Comparison of ENCODE assay signal across 16 mouse cellular contexts in genomic region chr5:20963295-20963694, GRCm38 (mm10). TPM values are rescaled to one million over a fixed set of nuclear protein-coding genes. Genes with fewer than 3 reads are reported as not detected.
DNase-seq lines count a peak whose midpoint lies in the region; ATAC-seq and TF ChIP-seq lines count a peak whose summit lies in the region.
"Had no signal": no experiment of that assay in that cellular context is flagged by ENCODE, and none has a peak within 500 bp of the region (broad histone marks: within the 10 kb centered on the region; RNA-seq: fewer than 3 reads in every experiment).

No protein-coding gene starts in this region.

- peak; percentile 64 for ATAC-seq in hindbrain, postnatal 0 days
- ATAC-seq in hindbrain, embryonic 11.5 days (ENCODE audit: low FRiP score) = no peak
- ATAC-seq in midbrain, postnatal 0 days (ENCODE audit: low FRiP score) = 0 out of 2 replicates have a peak, but pooled peaks have one; percentile 52
- ATAC-seq in midbrain, embryonic 13.5 days = no peak
- ATAC-seq in liver, embryonic 11.5 days (replicated peaks; ENCODE audit: low FRiP score) = no peak

- H3K4me2 ChIP-seq in hindbrain, postnatal 0 days (ENCODE audit: low read depth, low read length) = no peak overlapping the region
- H3K4me2 ChIP-seq in hindbrain, embryonic 11.5 days (replicated peaks; ENCODE audit: low read depth, low read length) = no peak overlapping the region
- no peak overlapping the region for H3K4me2 ChIP-seq in midbrain, postnatal 0 days (ENCODE audit: low read depth, low read length, poor library complexity, severe bottlenecking)
- H3K4me2 ChIP-seq in midbrain, embryonic 13.5 days (replicated peaks) = no peak overlapping the region
- no peak overlapping the region for H3K4me2 ChIP-seq in liver, embryonic 11.5 days
- H3K4me2 ChIP-seq: heart, embryonic 15.5 days; hindbrain, embryonic 12.5 days; lung, embryonic 15.5 days had no signal

- TF ChIP-seq CTCF in hindbrain, postnatal 0 days (IDR thresholded peaks at IDR 0.05; ENCODE audit: low read depth) = no peak
- no peak for TF ChIP-seq CTCF in midbrain, postnatal 0 days (IDR thresholded peaks at IDR 0.05)

- H3K4me3 ChIP-seq in hindbrain, postnatal 0 days (ENCODE audit: low read length) = no peak overlapping the region
- no peak overlapping the region for H3K4me3 ChIP-seq in hindbrain, embryonic 11.5 days (ENCODE audit: low read depth, low read length)
- no peak overlapping the region for H3K4me3 ChIP-seq in midbrain, postnatal 0 days (ENCODE audit: low read depth, low read length)
- no peak overlapping the region for H3K4me3 ChIP-seq in midbrain, embryonic 13.5 days (replicated peaks)
- H3K4me3 ChIP-seq in liver, embryonic 11.5 days (ENCODE audit: low read depth, low read length) = no peak overlapping the region
- H3K4me3 ChIP-seq: heart, embryonic 15.5 days; hindbrain, embryonic 12.5 days; lung, embryonic 15.5 days had no signal

- no peak overlapping the region for H3K9ac ChIP-seq in hindbrain, postnatal 0 days (replicated peaks; ENCODE audit: low read length)
- H3K9ac ChIP-seq in hindbrain, embryonic 11.5 days (ENCODE audit: low read depth, low read length) = no peak overlapping the region
- no peak overlapping the region for H3K9ac ChIP-seq in midbrain, postnatal 0 days (replicated peaks; ENCODE audit: low read length, poor library complexity, severe bottlenecking)
- H3K9ac ChIP-seq in midbrain, embryonic 13.5 days (replicated peaks) = no peak overlapping the region
- H3K9ac ChIP-seq in liver, embryonic 11.5 days (ENCODE audit: low read depth, low read length) = no peak overlapping the region
- H3K9ac ChIP-seq: heart, embryonic 15.5 days; hindbrain, embryonic 12.5 days; lung, embryonic 15.5 days had no signal

- H3K4me1 ChIP-seq in hindbrain, postnatal 0 days (ENCODE audit: insufficient read depth, low read length) = no peaks in the 10 kb centered on the region
- no peaks in the 10 kb centered on the region for H3K4me1 ChIP-seq in hindbrain, embryonic 11.5 days (replicated peaks; ENCODE audit: control insufficient read depth, insufficient read depth, low read length)
- H3K4me1 ChIP-seq in midbrain, postnatal 0 days (ENCODE audit: insufficient read depth, low read length) = no peaks in the 10 kb centered on the region
- no peaks in the 10 kb centered on the region for H3K4me1 ChIP-seq in midbrain, embryonic 13.5 days (replicated peaks)
- peaks cover 6% of the 10 kb centered on the region; the same call in 1 of the 2 replicates for H3K4me1 ChIP-seq in liver, embryonic 11.5 days (replicated peaks; ENCODE audit: control insufficient read depth, insufficient read depth, low read length)
- H3K4me1 ChIP-seq: hindbrain, embryonic 12.5 days; lung, embryonic 15.5 days had no signal

- peak; percentile 12 to 32 for DNase-seq in cerebellum, postnatal 14 days
- no peak for DNase-seq in cerebellum, postnatal 36 days
- DNase-seq in hindbrain, postnatal 0 days (ENCODE audit: low spot score) = peak; percentile 73
- no peak for DNase-seq in hindbrain, embryonic 11.5 days (ENCODE audit: low spot score)
- DNase-seq in midbrain, postnatal 0 days (ENCODE audit: low spot score) = peak; percentile 69
- no peak for DNase-seq in liver, embryonic 11.5 days (ENCODE audit: low spot score)
- DNase-seq in thymus, postnatal 36 days = no peak
- DNase-seq: cerebellum, adult 11 months; kidney, adult 11 months; kidney, postnatal 4 days; liver had no signal

- H3K27ac ChIP-seq in hindbrain, postnatal 0 days = no peak overlapping the region
- H3K27ac ChIP-seq in hindbrain, embryonic 11.5 days (ENCODE audit: low read depth, low read length) = no peak overlapping the region
- no peak overlapping the region for H3K27ac ChIP-seq in midbrain, postnatal 0 days (ENCODE audit: low read depth, low read length)
- H3K27ac ChIP-seq in midbrain, embryonic 13.5 days = no peak overlapping the region
- H3K27ac ChIP-seq in liver, embryonic 11.5 days (ENCODE audit: low read depth, low read length) = no peak overlapping the region
- H3K27ac ChIP-seq: heart, embryonic 15.5 days; hindbrain, embryonic 12.5 days; lung, embryonic 15.5 days had no signal

- WGBS in hindbrain, postnatal 0 days = 54% methylated on average over 9 of the region's 9 CpGs
- WGBS in hindbrain, embryonic 11.5 days = 94% methylated on average over 9 of the region's 9 CpGs
- WGBS in midbrain, postnatal 0 days = 66% methylated on average over 9 of the region's 9 CpGs
- WGBS in midbrain, embryonic 13.5 days = 88% methylated on average over 9 of the region's 9 CpGs
- 93% methylated on average over 9 of the region's 9 CpGs for WGBS in liver, embryonic 11.5 days

- H3K27me3 ChIP-seq in hindbrain, postnatal 0 days (ENCODE audit: insufficient read depth, low read length) = no peaks in the 10 kb centered on the region
- H3K27me3 ChIP-seq in hindbrain, embryonic 11.5 days (ENCODE audit: control insufficient read depth, insufficient read depth, low read length) = no peaks in the 10 kb centered on the region
- no peaks in the 10 kb centered on the region for H3K27me3 ChIP-seq in midbrain, postnatal 0 days (ENCODE audit: insufficient read depth, low read length)
- no peaks in the 10 kb centered on the region for H3K27me3 ChIP-seq in midbrain, embryonic 13.5 days
- no peaks in the 10 kb centered on the region for H3K27me3 ChIP-seq in liver, embryonic 11.5 days (replicated peaks; ENCODE audit: control insufficient read depth, insufficient read depth, low read length)
- H3K27me3 ChIP-seq: CH12.LX; heart, embryonic 15.5 days; hindbrain, embryonic 12.5 days; lung, embryonic 15.5 days had no signal

- H3K36me3 ChIP-seq in hindbrain, postnatal 0 days (ENCODE audit: insufficient read depth, low read length) = no peaks in the 10 kb centered on the region
- H3K36me3 ChIP-seq in hindbrain, embryonic 11.5 days (ENCODE audit: control insufficient read depth, insufficient read depth, low read length) = no peaks in the 10 kb centered on the region
- no peaks in the 10 kb centered on the region for H3K36me3 ChIP-seq in midbrain, postnatal 0 days (ENCODE audit: insufficient read depth, low read length)
- no peaks in the 10 kb centered on the region for H3K36me3 ChIP-seq in midbrain, embryonic 13.5 days
- no peaks in the 10 kb centered on the region for H3K36me3 ChIP-seq in liver, embryonic 11.5 days (ENCODE audit: control insufficient read depth, insufficient read depth, low read length)
- H3K36me3 ChIP-seq: heart, embryonic 15.5 days; hindbrain, embryonic 12.5 days; lung, embryonic 15.5 days had no signal

- H3K9me3 ChIP-seq in hindbrain, postnatal 0 days (ENCODE audit: low read length) = no peaks in the 10 kb centered on the region
- H3K9me3 ChIP-seq in hindbrain, embryonic 11.5 days (ENCODE audit: control insufficient read depth, low read length) = no peaks in the 10 kb centered on the region
- no peaks in the 10 kb centered on the region for H3K9me3 ChIP-seq in midbrain, postnatal 0 days (ENCODE audit: low read length)
- no peaks in the 10 kb centered on the region for H3K9me3 ChIP-seq in midbrain, embryonic 13.5 days
- no peaks in the 10 kb centered on the region for H3K9me3 ChIP-seq in liver, embryonic 11.5 days (ENCODE audit: control insufficient read depth, low read length)
- H3K9me3 ChIP-seq: heart, embryonic 15.5 days; hindbrain, embryonic 12.5 days; lung, embryonic 15.5 days had no signal

RNA-seq across cellular contexts. Expression of gene Rsbn1l, which starts 7.1 kb away (rescaled TPM):
- 4.5 and 5.5 TPM in 2 replicates for total RNA-seq in hindbrain, postnatal 0 days (2014; rRNA removed)
- polyA plus RNA-seq in hindbrain, postnatal 0 days (2015; fragmentation: Nextera tagmentation; extraction: Ambion mirVana) = 3.7 and 4.0 TPM in 2 replicates
- 5.8 and 7.3 TPM in 2 replicates for polyA plus RNA-seq in hindbrain, embryonic 11.5 days (2014; fragmentation: Nextera tagmentation; extraction: Ambion mirVana)
- total RNA-seq in midbrain, postnatal 0 days (2014; rRNA removed) = 5.2 and 7.3 TPM in 2 replicates
- 2.7 and 3.8 TPM in 2 replicates for polyA plus RNA-seq in midbrain, postnatal 0 days (2015; fragmentation: Nextera tagmentation; extraction: Ambion mirVana)
- polyA plus RNA-seq in midbrain, embryonic 13.5 days (2015; fragmentation: Nextera tagmentation; extraction: Ambion mirVana) = 5.7 and 6.4 TPM in 2 replicates
- 10.2 and 11.0 TPM in 2 replicates for polyA plus RNA-seq in liver, embryonic 11.5 days (2014; fragmentation: Nextera tagmentation; extraction: Ambion mirVana)

Comparison
In these comparisons a context has a peak if more than half of its experiments do, and no peak if none do; other contexts are left out.
1. DNase-seq: peak in cerebellum, postnatal 14 days (2 of 2), hindbrain, postnatal 0 days (single experiment) and midbrain, postnatal 0 days (single experiment); none in cerebellum, postnatal 36 days (0 of 2), hindbrain, embryonic 11.5 days (single experiment), liver, embryonic 11.5 days (single experiment) and thymus, postnatal 36 days (0 of 2).
2. ATAC-seq: peak in hindbrain, postnatal 0 days (single experiment) and midbrain, postnatal 0 days (single experiment); none in hindbrain, embryonic 11.5 days (single experiment), midbrain, embryonic 13.5 days (single experiment) and liver, embryonic 11.5 days (single experiment).